Mouse (Mus musculus): ENCODE measurements around the gene Ocln. TPM values are rescaled to one million over a fixed set of nuclear protein-coding genes. Genes with fewer than 3 reads are reported as not detected.

Gene Ocln
- total and polyA plus RNA-seq, 3 experiments = 0.50 to 2.2 (median 0.70) TPM

- H3K4me2 ChIP-seq (ENCODE audit: insufficient read depth, low read depth, poor library complexity, severe bottlenecking) = no peak overlapping the region
- no peak overlapping the region for H3K4me3 ChIP-seq (replicated peaks in 1 of 3; ENCODE audit: low read depth in 2 of 3, low read length in 2 of 3, poor library complexity in 1 of 3)
- no peaks in the 10 kb centered on the region for H3K79me2 ChIP-seq (replicated peaks; ENCODE audit: control insufficient read depth, extremely low read depth, insufficient read depth, poor library complexity, severe bottlenecking)
- no peaks in the 10 kb centered on the region for H3K36me3 ChIP-seq (replicated peaks in 1 of 2; ENCODE audit: control insufficient read depth in 1 of 2, insufficient read depth in 1 of 2, low read length in 1 of 2)
- no peak for DNase-seq (ENCODE audit: extremely low read depth)
- H3K27ac ChIP-seq (ENCODE audit: insufficient read depth, low read depth) = no peak overlapping the region
- H3K27me3 ChIP-seq (replicated peaks) = no peaks in the 10 kb centered on the region
- dilution Hi-C loops (cut with MboI; ENCODE audit: extremely low pct_ligation_motif_present, extremely low pct_unique_long_range_greater_than_20kb, low sequenced_read_pairs) (no loop called here), in situ Hi-C loops (cut with MboI; ENCODE audit: low pct_ligation_motif_present, low pct_unique_long_range_greater_than_20kb, low sequenced_read_pairs) (no loop called here)
- no peaks in the 10 kb centered on the region for H3K9me3 ChIP-seq (replicated peaks; ENCODE audit: low read length)
- no peak overlapping the region for H3K9ac ChIP-seq (ENCODE audit: insufficient read depth, low read depth)
- no peaks in the 10 kb centered on the region for H3K4me1 ChIP-seq (ENCODE audit: control insufficient read depth in 1 of 2, insufficient read depth in 2 of 2)
- TF ChIP-seq USF1 (IDR thresholded peaks at IDR 0.05; ENCODE audit: low read depth, low read length) = no peak
- no peak for TF ChIP-seq SIN3A (IDR thresholded peaks at IDR 0.05; ENCODE audit: low read length)
- TF ChIP-seq NRF1 (IDR thresholded peaks at IDR 0.05; ENCODE audit: low read depth, low read length) = no peak
- TF ChIP-seq KAT2A (IDR thresholded peaks at IDR 0.05; ENCODE audit: insufficient replicate concordance, low read length) = no peak
- TF ChIP-seq ZNF384 (IDR thresholded peaks at IDR 0.05; ENCODE audit: low read depth, low read length) = no peak
- no peak for TF ChIP-seq CHD2 (IDR thresholded peaks at IDR 0.05; ENCODE audit: low read length)
- TF ChIP-seq ZKSCAN1 (IDR thresholded peaks at IDR 0.05; ENCODE audit: borderline replicate concordance, low read depth, low read length) = no peak
- TF ChIP-seq MYC (IDR thresholded peaks at IDR 0.05; ENCODE audit: low read depth, low read length) = no peak
- no peak for TF ChIP-seq UBTF (IDR thresholded peaks at IDR 0.05; ENCODE audit: low read depth, low read length)
- no peak for TF ChIP-seq IRF4 (IDR thresholded peaks at IDR 0.05; ENCODE audit: low read depth, low read length)
- no peak for TF ChIP-seq TCF12 (IDR thresholded peaks at IDR 0.05; ENCODE audit: low read depth, low read length)
These were observed 26.4 kb downstream of the Ocln start for GRCm38 (mm10) chr13:100525935-100526648.

- Histone ChIP-seq H3K27me3 (replicated peaks) (no peaks in the 10 kb centered on the region), H3K79me2 (replicated peaks; ENCODE audit: control insufficient read depth, extremely low read depth, insufficient read depth, poor library complexity, severe bottlenecking) (no peaks in the 10 kb centered on the region), H3K4me1 (ENCODE audit: control insufficient read depth in 1 of 2, insufficient read depth in 2 of 2) (no peaks in the 10 kb centered on the region), H3K4me3 (replicated peaks in 1 of 3; ENCODE audit: low read depth in 2 of 3, low read length in 2 of 3, poor library complexity in 1 of 3) (no peak overlapping the region), H3K4me2 (ENCODE audit: insufficient read depth, low read depth, poor library complexity, severe bottlenecking) (no peak overlapping the region), H3K36me3 (replicated peaks in 1 of 2; ENCODE audit: control insufficient read depth in 1 of 2, insufficient read depth in 1 of 2, low read length in 1 of 2) (no peaks in the 10 kb centered on the region), H3K9ac (ENCODE audit: insufficient read depth, low read depth) (no peak overlapping the region), H3K27ac (ENCODE audit: insufficient read depth, low read depth) (no peak overlapping the region), H3K9me3 (replicated peaks; ENCODE audit: low read length) (no peaks in the 10 kb centered on the region)
- in situ Hi-C loops (cut with MboI; ENCODE audit: low pct_ligation_motif_present, low pct_unique_long_range_greater_than_20kb, low sequenced_read_pairs) (no loop called here), dilution Hi-C loops (cut with MboI; ENCODE audit: extremely low pct_ligation_motif_present, extremely low pct_unique_long_range_greater_than_20kb, low sequenced_read_pairs) (no loop called here)
- TF ChIP-seq JUN (IDR thresholded peaks at IDR 0.05; ENCODE audit: insufficient read depth, low read depth, low read length) = no peak
- TF ChIP-seq ELF1 (IDR thresholded peaks at IDR 0.05; ENCODE audit: low read depth, low read length) = no peak
- TF ChIP-seq ZKSCAN1 (IDR thresholded peaks at IDR 0.05; ENCODE audit: borderline replicate concordance, low read depth, low read length) = no peak
- TF ChIP-seq EP300 (IDR thresholded peaks at IDR 0.05; ENCODE audit: low read length) = no peak
- no peak for TF ChIP-seq CTCF (conservative IDR thresholded peaks at IDR 0.05 in 1 of 2, IDR thresholded peaks at IDR 0.05 in 1 of 2; ENCODE audit: low read depth in 2 of 2, low read length in 2 of 2)
- TF ChIP-seq CHD1 (IDR thresholded peaks at IDR 0.05; ENCODE audit: low read depth, low read length) = no peak
- TF ChIP-seq E2F4 (IDR thresholded peaks at IDR 0.05; ENCODE audit: insufficient replicate concordance, low read depth, low read length) = no peak
- no peak for TF ChIP-seq SIN3A (IDR thresholded peaks at IDR 0.05; ENCODE audit: low read length)
- TF ChIP-seq MEF2A (IDR thresholded peaks at IDR 0.05; ENCODE audit: borderline replicate concordance, low read depth, low read length) = no peak
- no peak for DNase-seq (ENCODE audit: extremely low read depth)
These were observed 27.6 kb downstream of the Ocln start for GRCm38 (mm10) chr13:100524896-100525295.
